Mouse (Mus musculus) limb, embryonic 11.5 days (tissue): ENCODE data around the gene Tgfbr2. TPM values are rescaled to one million over a fixed set of nuclear protein-coding genes. Genes with fewer than 3 reads are reported as not detected.

Experiments
- ATAC-seq: fragments of 200-750 bp; cut with Nextera tagmentation; 2 replicates; pipeline ENCODE4 v1.8.0; 2017; ENCODE audit warnings: low read depth; ENCODE audit not compliant: insufficient number of reproducible peaks, low FRiP score, low TSS enrichment
- DNase-seq: peaks from one replicate; pipeline ENCODE4 v3.0.0-alpha.2; 2015; ENCODE audit warnings: low spot score
- H3K27ac ChIP-seq: fragments of 300-500 bp; sonication (generic); replicated peaks from 2 replicates; pipeline ENCODE4 v1.5.1; 2014; ENCODE audit warnings: low read depth, mild to moderate bottlenecking, low read length
- H3K27me3 ChIP-seq: fragments of 300-500 bp; sonication (generic); 2 replicates; pipeline ENCODE4 v1.6.1; 2014; ENCODE audit warnings: mild to moderate bottlenecking, low read length, mixed read lengths; ENCODE audit not compliant: control insufficient read depth, insufficient read depth
- H3K36me3 ChIP-seq: fragments of 300-500 bp; sonication (generic); 2 replicates; pipeline ENCODE4 v1.6.1; 2014; ENCODE audit warnings: mild to moderate bottlenecking, low read length, moderate library complexity, mixed read lengths; ENCODE audit not compliant: control insufficient read depth, insufficient read depth
- H3K4me1 ChIP-seq: fragments of 300-500 bp; sonication (generic); 2 replicates; pipeline ENCODE4 v1.6.1; 2014; ENCODE audit warnings: low read length, mixed read lengths; ENCODE audit not compliant: control insufficient read depth, insufficient read depth
- H3K4me2 ChIP-seq: fragments of 300-500 bp; sonication (generic); 2 replicates; pipeline ENCODE4 v1.6.1; 2014; ENCODE audit warnings: low read depth, mild to moderate bottlenecking, moderate library complexity; ENCODE audit not compliant: severe bottlenecking
- H3K4me3 ChIP-seq: fragments of 300-500 bp; sonication (generic); 2 replicates; pipeline ENCODE4 v1.5.1; 2014; ENCODE audit warnings: low read depth, low read length
- H3K9ac ChIP-seq: fragments of 300-500 bp; sonication (generic); 2 replicates; pipeline ENCODE4 v1.6.1; 2014; ENCODE audit warnings: mild to moderate bottlenecking, low read length
- H3K9me3 ChIP-seq: fragments of 300-500 bp; sonication (generic); 2 replicates; pipeline ENCODE4 v1.6.1; 2016; ENCODE audit warnings: low read length; ENCODE audit not compliant: control insufficient read depth
- WGBS: fragments of 180-500 bp; shearing (Covaris S2); extraction: QIAGEN DNeasy Blood & Tissue Kit; methylation state at CpG from one replicate; pipeline ENCODE4 v1.1.7; 2014; 5-methylcytosine and 5-hydroxymethylcytosine counted together
- polyA plus RNA-seq: library from polyadenylated mRNA; unstranded; fragments of >200 nt; fragmentation: Nextera tagmentation; extraction: Ambion mirVana; gene quantifications from 2 replicates; pipeline ENCODE4 v1.2.1, GENCODE M21; 2014

Gene Tgfbr2
- polyA plus RNA-seq, 1 experiment from 2014 or later, result 14.8 TPM

- no peak overlapping the region for H3K9ac ChIP-seq
- 89% methylated on average over 7 of the region's 7 CpGs for WGBS
- H3K4me2 ChIP-seq, result no peak overlapping the region
These were observed 59.3 kb downstream of the Tgfbr2 start for GRCm38 (mm10) chr9:116115875-116116274.

GRCm38 (mm10) chr9:116114339-116114738, 60.8 kb downstream of the Tgfbr2 start:
- Histone ChIP-seq H3K27ac (no peak overlapping the region), H3K9ac (no peak overlapping the region), H3K4me2 (no peak overlapping the region), H3K4me3 (no peak overlapping the region), H3K4me1 (no peaks in the 10 kb centered on the region), H3K9me3 (no peaks in the 10 kb centered on the region), H3K36me3 (peaks cover 4% of the 10 kb centered on the region; the same call in 1 of the 2 replicates), H3K27me3 (no peaks in the 10 kb centered on the region)
- no peak for ATAC-seq
- 53% methylated on average over 4 of the region's 4 CpGs for WGBS
- DNase-seq, result no peak

More at GRCm38 (mm10) chr9:116115875-116116274, 59.3 kb downstream of the Tgfbr2 start:
- no peaks in the 10 kb centered on the region for H3K4me1 ChIP-seq
- no peaks in the 10 kb centered on the region for H3K27me3 ChIP-seq
- no peak overlapping the region for H3K4me3 ChIP-seq
- ATAC-seq (no peak), DNase-seq (no peak)
- no peaks in the 10 kb centered on the region for H3K9me3 ChIP-seq
- no peak overlapping the region for H3K27ac ChIP-seq
- no peaks in the 10 kb centered on the region for H3K36me3 ChIP-seq

GRCm38 (mm10) chr9:116111149-116111970, 63.8 kb downstream of the Tgfbr2 start:
- Histone ChIP-seq H3K36me3 (peaks cover 14% of the 10 kb centered on the region; the same call in 1 of the 2 replicates), H3K9me3 (no peaks in the 10 kb centered on the region), H3K4me2 (no peak overlapping the region), H3K27me3 (no peaks in the 10 kb centered on the region), H3K9ac (no peak overlapping the region), H3K4me1 (no peaks in the 10 kb centered on the region), H3K4me3 (no peak overlapping the region), H3K27ac (no peak overlapping the region)
- no peak for DNase-seq
- ATAC-seq, result no peak
- 86% methylated on average over 9 of the region's 9 CpGs for WGBS

GRCm38 (mm10) chr9:116108729-116109128, 66.4 kb downstream of the Tgfbr2 start:
- 71% methylated on average over 2 of the region's 2 CpGs for WGBS

DNA sequence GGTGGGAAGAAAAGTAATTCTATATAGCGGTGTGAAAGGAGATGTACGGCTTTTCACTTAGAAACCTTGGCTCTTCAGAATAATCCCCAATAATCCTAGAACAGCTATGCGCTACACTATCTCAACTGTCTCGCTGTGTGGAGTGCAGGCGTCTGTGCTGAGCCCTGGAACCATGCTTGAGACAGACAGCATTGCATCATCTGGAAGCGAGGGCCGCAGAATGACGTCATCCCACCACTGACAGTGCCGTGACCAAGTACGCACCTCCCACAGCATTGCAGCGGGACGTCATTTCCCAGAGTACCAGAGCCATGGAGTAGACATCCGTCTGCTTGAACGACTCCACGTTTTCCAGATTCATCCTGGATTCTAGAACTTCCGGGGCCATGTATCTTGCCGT, 70.4 kb downstream of the Tgfbr2 start:
- 95% methylated on average over 17 of the region's 17 CpGs for whole genome bisulfite sequencing
- Histone ChIP-seq H3K4me1 (peaks cover under 1% of the 10 kb centered on the region; the same call in 1 of the 2 replicates), H3K27me3 (no peaks in the 10 kb centered on the region), H3K9me3 (no peaks in the 10 kb centered on the region), H3K4me3 (no peak overlapping the region), H3K27ac (no peak overlapping the region), H3K36me3 (peaks cover 14% of the 10 kb centered on the region; the same call in 1 of the 2 replicates), H3K4me2 (no peak overlapping the region), H3K9ac (no peak overlapping the region)
- ATAC-seq (no peak), DNase-seq (no peak)

More at GRCm38 (mm10) chr9:116108729-116109128, 66.4 kb downstream of the Tgfbr2 start:
- no peaks in the 10 kb centered on the region for H3K9me3 ChIP-seq
- no peaks in the 10 kb centered on the region for H3K4me1 ChIP-seq
- ATAC-seq (no peak), DNase-seq (no peak)
- H3K36me3 ChIP-seq, result peaks cover 14% of the 10 kb centered on the region; the same call in 1 of the 2 replicates
- H3K9ac ChIP-seq, result no peak overlapping the region
- no peak overlapping the region for H3K27ac ChIP-seq
- H3K4me3 ChIP-seq, result no peak overlapping the region
- no peaks in the 10 kb centered on the region for H3K27me3 ChIP-seq
- H3K4me2 ChIP-seq, result no peak overlapping the region

GRCm38 (mm10) chr9:116101842-116102241, 73.3 kb downstream of the Tgfbr2 start:
- Histone ChIP-seq H3K4me2 (no peak overlapping the region), H3K36me3 (no peaks in the 10 kb centered on the region; the same call in 1 of the 2 replicates), H3K27ac (no peak overlapping the region), H3K9me3 (no peaks in the 10 kb centered on the region), H3K4me3 (no peak overlapping the region), H3K9ac (no peak overlapping the region), H3K4me1 (peaks cover 12% of the 10 kb centered on the region; the same call in 1 of the 2 replicates), H3K27me3 (no peaks in the 10 kb centered on the region)
- ATAC-seq (no peak), DNase-seq (no peak)
- 71% methylated on average over 11 of the region's 11 CpGs for WGBS

- Histone ChIP-seq H3K36me3 (no peaks in the 10 kb centered on the region), H3K27me3 (no peaks in the 10 kb centered on the region)
- WGBS, result 75% methylated on average over 9 of the region's 9 CpGs
These were observed 75.1 kb downstream of the Tgfbr2 start for GRCm38 (mm10) chr9:116100015-116100414.

DNA sequence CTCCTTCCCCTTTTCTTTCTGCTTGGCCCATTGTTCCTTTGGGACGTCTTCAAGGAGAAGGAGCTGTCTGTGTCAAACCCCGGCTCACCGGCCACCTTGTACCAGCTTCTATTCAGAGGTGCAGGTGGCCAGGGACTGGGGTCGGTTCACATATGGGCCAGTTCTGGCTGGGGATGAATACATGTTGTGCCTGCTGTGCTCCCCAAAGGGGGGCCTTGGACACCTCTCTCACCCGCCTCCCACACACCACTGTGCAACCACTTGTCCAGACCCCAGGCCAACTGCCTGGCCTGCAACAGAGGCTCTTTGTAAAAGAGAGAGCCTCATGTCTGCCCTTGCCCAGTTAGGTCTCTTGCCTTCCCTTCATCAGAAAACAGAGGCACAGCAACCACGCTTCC, 75.6 kb downstream of the Tgfbr2 start:
- Histone ChIP-seq H3K27ac (no peak overlapping the region), H3K27me3 (no peaks in the 10 kb centered on the region), H3K4me2 (no peak overlapping the region), H3K4me3 (no peak overlapping the region), H3K9me3 (no peaks in the 10 kb centered on the region), H3K36me3 (no peaks in the 10 kb centered on the region), H3K4me1 (peaks cover 12% of the 10 kb centered on the region; the same call in 1 of the 2 replicates), H3K9ac (no peak overlapping the region)
- WGBS, result 55% methylated on average over 6 of the region's 6 CpGs
- DNase-seq (no peak), ATAC-seq (0 out of 2 replicates have a peak, but pooled peaks have one; percentile 70)

More at GRCm38 (mm10) chr9:116100015-116100414, 75.1 kb downstream of the Tgfbr2 start:
- ATAC-seq (no peak), DNase-seq (no peak)
- H3K9me3 ChIP-seq, result no peaks in the 10 kb centered on the region
- H3K4me3 ChIP-seq, result no peak overlapping the region
- no peak overlapping the region for H3K4me2 ChIP-seq
- no peak overlapping the region for H3K9ac ChIP-seq
- H3K4me1 ChIP-seq, result peaks cover 12% of the 10 kb centered on the region; the same call in 1 of the 2 replicates
- no peak overlapping the region for H3K27ac ChIP-seq
